Mouse (Mus musculus) neural tube, embryonic 11.5 days (tissue): ENCODE results near the gene Dhps. TPM values are rescaled to one million over a fixed set of nuclear protein-coding genes. Genes with fewer than 3 reads are reported as not detected.
"Not testable (repeated sequence)": the region's sequence is repeated elsewhere in the genome, so short reads cannot be mapped to it uniquely, and the experiment has no call there.

ENCODE experiments used
- ATAC-seq: fragments of 200-750 bp; cut with Nextera tagmentation; 2 replicates; pipeline ENCODE4 v1.8.0; 2017; ENCODE audit warnings: moderate number of reproducible peaks, mild to moderate bottlenecking, moderate TSS enrichment, moderate library complexity; ENCODE audit not compliant: insufficient read depth, low FRiP score, low TSS enrichment
- DNase-seq: peaks from one replicate; pipeline ENCODE4 v3.0.0-alpha.2; 2015; ENCODE audit warnings: low spot score
- H3K27ac ChIP-seq: fragments of 300-500 bp; sonication (generic); 2 replicates; pipeline ENCODE4 v1.5.1; 2014; ENCODE audit warnings: low read depth, mild to moderate bottlenecking, low read length
- H3K27me3 ChIP-seq: fragments of 300-500 bp; sonication (generic); 2 replicates; pipeline ENCODE4 v1.6.1; 2014; ENCODE audit warnings: mild to moderate bottlenecking, low read length, mixed read lengths; ENCODE audit not compliant: control insufficient read depth, insufficient read depth
- H3K36me3 ChIP-seq: fragments of 300-500 bp; sonication (generic); 2 replicates; pipeline ENCODE4 v1.6.1; 2014; ENCODE audit warnings: mild to moderate bottlenecking, low read length, moderate library complexity, mixed read lengths; ENCODE audit not compliant: control insufficient read depth, insufficient read depth
- H3K4me1 ChIP-seq: fragments of 300-500 bp; sonication (generic); 2 replicates; pipeline ENCODE4 v1.6.1; 2014; ENCODE audit warnings: low read length, mixed read lengths; ENCODE audit not compliant: control insufficient read depth, insufficient read depth
- H3K4me2 ChIP-seq: fragments of 300-500 bp; sonication (generic); 2 replicates; pipeline ENCODE4 v1.6.1; 2014; ENCODE audit warnings: low read depth, mild to moderate bottlenecking, moderate library complexity
- H3K4me3 ChIP-seq: fragments of 300-500 bp; sonication (generic); 2 replicates; pipeline ENCODE4 v1.5.1; 2014; ENCODE audit warnings: low read depth, low read length
- H3K9ac ChIP-seq: fragments of 300-500 bp; sonication (generic); 2 replicates; pipeline ENCODE4 v1.6.1; 2014; ENCODE audit warnings: mild to moderate bottlenecking, low read length
- H3K9me3 ChIP-seq: fragments of 300-500 bp; sonication (generic); 2 replicates; pipeline ENCODE4 v1.6.1; 2016; ENCODE audit warnings: low read length; ENCODE audit not compliant: control insufficient read depth
- WGBS: fragments of 180-500 bp; shearing (Covaris S2); extraction: QIAGEN DNeasy Blood & Tissue Kit; methylation state at CpG from one replicate; pipeline ENCODE4 v1.1.7; 2014; 5-methylcytosine and 5-hydroxymethylcytosine counted together
- microRNA-seq: library from miRNA; unstranded; fragments of <30 nt; microRNA quantifications from one replicate; pipeline ENCODE4, GENCODE M21; 2016
- polyA plus RNA-seq: library from polyadenylated mRNA; unstranded; fragments of >200 nt; fragmentation: Nextera tagmentation; extraction: Ambion mirVana; gene quantifications from 2 replicates; pipeline ENCODE4 v1.2.1, GENCODE M21; 2014

Gene Dhps
- polyA plus RNA-seq, 1 experiment from 2014 or later = 73.8 TPM

DNA sequence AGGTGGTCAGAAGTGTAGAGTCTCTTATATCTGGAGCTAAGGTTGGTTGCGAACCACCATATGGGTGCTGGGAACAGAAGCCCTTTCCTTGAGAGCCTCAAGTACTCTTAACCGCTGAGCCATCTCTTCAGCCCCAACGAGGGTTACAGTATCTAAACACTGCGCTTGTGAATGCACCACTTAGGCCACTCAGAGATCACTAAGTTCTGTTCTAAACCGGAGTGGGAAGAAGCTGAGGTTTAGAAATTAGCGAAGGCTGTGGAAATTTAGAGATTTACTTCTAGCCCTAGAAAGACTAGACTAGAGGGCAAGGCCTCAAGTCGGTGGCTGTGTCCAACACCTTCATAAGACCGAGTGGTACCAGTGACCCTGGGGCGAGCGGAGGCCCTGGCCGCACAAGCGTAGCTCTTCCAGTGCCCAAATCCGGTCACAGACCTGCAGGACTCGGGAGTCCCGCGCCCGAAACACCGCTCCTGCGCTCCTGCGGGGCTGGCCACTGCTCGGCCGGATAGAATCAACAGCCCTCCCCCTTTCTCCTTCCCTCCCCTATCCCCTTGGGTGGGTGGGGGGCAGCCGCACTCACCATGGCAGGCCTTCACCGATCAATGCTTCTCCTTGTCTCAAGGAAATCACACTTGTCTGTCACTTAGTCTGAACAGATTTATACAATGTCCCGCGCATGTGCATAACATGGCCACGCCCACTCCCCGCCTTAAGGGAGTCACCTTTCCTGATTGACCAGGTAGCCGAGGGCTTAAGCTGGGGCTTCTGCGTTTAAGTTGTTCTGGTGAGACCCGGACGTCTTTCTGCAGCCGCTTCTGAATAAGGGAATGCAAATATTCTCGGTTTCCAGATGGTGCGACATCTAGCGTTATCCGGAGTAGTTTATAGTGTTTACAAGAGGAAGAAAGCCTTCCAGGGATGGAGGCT is 47.8 kb downstream of the Dhps start:
- WGBS = 9% methylated on average over 36 of the region's 37 CpGs
- no peaks in the 10 kb centered on the region for H3K9me3 ChIP-seq
- no peaks in the 10 kb centered on the region for H3K36me3 ChIP-seq
- no peak overlapping the region for H3K27ac ChIP-seq
- H3K4me2 ChIP-seq = peak overlapping the region; percentile 73
- peak overlapping the region; percentile 47 for H3K4me3 ChIP-seq
- no peaks in the 10 kb centered on the region for H3K4me1 ChIP-seq
- H3K27me3 ChIP-seq = no peaks in the 10 kb centered on the region
- H3K9ac ChIP-seq = peak overlapping the region; percentile 64
- DNase-seq (peak; percentile 80), ATAC-seq (peak; percentile 55; the same call in 1 of the 2 replicates)

DNA sequence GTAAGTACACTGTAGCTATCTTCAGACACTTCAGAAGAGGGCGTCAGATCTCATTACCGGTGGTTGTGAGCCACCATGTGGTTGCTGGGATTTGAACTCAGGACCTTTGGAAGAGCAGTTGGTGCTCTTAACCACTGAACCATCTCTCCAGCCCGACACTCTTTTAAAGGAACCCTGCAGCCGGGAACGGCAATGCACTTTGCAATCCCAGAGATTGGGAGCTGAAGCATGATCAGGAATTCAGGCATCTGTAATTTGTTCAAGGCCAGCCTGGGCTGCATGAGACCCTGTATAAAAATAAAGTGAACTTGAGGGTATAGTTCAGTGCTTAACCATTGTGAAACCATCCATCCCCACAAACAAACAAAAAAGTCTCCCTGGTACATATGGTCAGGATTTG is 48.7 kb downstream of the Dhps start:
- ATAC-seq, H3K9ac ChIP-seq, H3K4me2 ChIP-seq, H3K4me1 ChIP-seq, H3K9me3 ChIP-seq, H3K36me3 ChIP-seq, DNase-seq, H3K4me3 ChIP-seq, H3K27me3 ChIP-seq, H3K27ac ChIP-seq: not testable (repeated sequence)
- WGBS = 75% methylated on average over 5 of the region's 5 CpGs

DNA sequence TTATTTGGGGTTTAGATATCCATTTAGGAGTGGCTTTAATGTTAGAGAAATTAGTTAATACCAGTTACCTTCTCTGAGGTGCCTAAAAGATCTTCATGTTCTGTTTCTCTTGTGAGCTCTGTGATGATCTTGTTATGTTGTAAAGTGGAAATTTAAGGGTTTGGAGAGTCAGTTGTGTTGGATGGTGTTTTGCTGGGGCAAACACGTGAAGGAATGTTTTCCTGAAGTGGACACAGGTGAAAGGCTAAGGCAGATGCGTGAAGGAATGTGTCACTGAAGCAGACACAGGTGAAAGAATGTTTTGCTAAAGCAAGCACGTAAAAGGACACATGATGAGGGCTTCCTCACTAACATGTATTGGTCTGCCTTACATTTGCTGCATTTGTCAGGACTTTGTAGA is 51.4 kb downstream of the Dhps start, which contains the start of gene Zfp791:
Zfp791 (minus strand) TSS at position 101 of the 400 bp plus-strand sequence.
- Histone ChIP-seq H3K9ac (no peak within 1 kb of the TSS), H3K4me3 (no peak within 1 kb of the TSS), H3K27me3 (no peaks in the 10 kb centered on the region), H3K36me3 (no peaks in the 10 kb centered on the region), H3K27ac (no peak within 1 kb of the TSS), H3K9me3 (no peaks in the 10 kb centered on the region), H3K4me2 (no peak within 1 kb of the TSS), H3K4me1 (no peaks in the 10 kb centered on the region)
- DNase-seq (no peak), ATAC-seq (no peak)
- 74% methylated on average over 3 of the region's 3 CpGs for WGBS

DNA sequence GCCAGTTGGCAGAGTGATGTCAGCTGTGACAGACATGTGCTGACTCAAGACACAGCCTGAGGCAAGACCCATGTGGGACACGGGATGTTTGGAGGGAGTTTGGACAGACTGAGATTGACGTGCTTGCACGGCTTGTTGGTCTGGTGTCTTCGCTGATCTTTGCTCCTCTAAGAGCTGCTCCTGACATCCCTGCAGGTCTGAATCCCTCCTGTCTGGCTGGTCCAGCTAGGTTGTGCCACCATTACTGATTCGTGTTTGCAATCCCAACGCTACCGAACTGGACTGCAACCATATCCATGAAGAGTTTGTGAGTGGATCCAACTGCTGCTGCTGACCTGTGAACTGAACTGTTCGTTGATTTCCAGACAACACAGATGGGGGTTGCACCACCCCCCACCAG is 52.1 kb downstream of the Dhps start:
- no peak for ATAC-seq
- no peak overlapping the region for H3K4me2 ChIP-seq
- H3K4me1 ChIP-seq = no peaks in the 10 kb centered on the region
- DNase-seq = no peak
- H3K27ac ChIP-seq = no peak overlapping the region
- H3K36me3 ChIP-seq = no peaks in the 10 kb centered on the region
- 91% methylated on average over 8 of the region's 8 CpGs for WGBS
- H3K9ac ChIP-seq = no peak overlapping the region
- no peak overlapping the region for H3K4me3 ChIP-seq
- no peaks in the 10 kb centered on the region for H3K27me3 ChIP-seq
- no peaks in the 10 kb centered on the region for H3K9me3 ChIP-seq

Small RNA genes within 50 kb of the gene (microRNA-seq; reads per million reads assigned to microRNA genes)
- gene Gm23388 = 3.1 reads per million, percentile 6 among the genes with 10 or more reads in this experiment
- not detected for gene Mir7070

Other genes with a start within 250 kb of the Dhps start
- 4.7 and 7.3 TPM in 2 replicates for gene Dand5, start 248.9 kb upstream of the Dhps start, polyA plus RNA-seq
- 38.6 and 38.7 TPM in 2 replicates for gene Gadd45gip1, start 240.2 kb upstream of the Dhps start, polyA plus RNA-seq
- gene Rad23a, start 231.1 kb upstream of the Dhps start, polyA plus RNA-seq = 101 TPM in 2 replicates
- gene Calr, start 224.8 kb upstream of the Dhps start, polyA plus RNA-seq = 870 and 925 TPM in 2 replicates
- 95.7 and 104 TPM in 2 replicates for gene Farsa, start 214.8 kb upstream of the Dhps start, polyA plus RNA-seq
- 50.5 and 56.9 TPM in 2 replicates for gene Syce2, start 199.6 kb upstream of the Dhps start, polyA plus RNA-seq
- 31.5 and 33.7 TPM in 2 replicates for gene Gcdh, start 177.8 kb upstream of the Dhps start, polyA plus RNA-seq
- 11.8 and 12.9 TPM in 2 replicates for gene Klf1, start 169.8 kb upstream of the Dhps start, polyA plus RNA-seq
- 4.0 and 4.9 TPM in 2 replicates for gene Dnase2a, start 163.2 kb upstream of the Dhps start, polyA plus RNA-seq
- gene Mast1, start 134.4 kb upstream of the Dhps start, polyA plus RNA-seq = 13.8 and 14.6 TPM in 2 replicates
- gene Rtbdn, start 124.8 kb upstream of the Dhps start, polyA plus RNA-seq = 0.25 TPM in 1 of 2 replicates, not detected in the other
- not detected in 2 replicates for gene Gm49661, start 102.3 kb upstream of the Dhps start, polyA plus RNA-seq
- gene Prdx2, start 102.2 kb upstream of the Dhps start, polyA plus RNA-seq = 1,335 and 1,358 TPM in 2 replicates
- 92.9 and 116 TPM in 2 replicates for gene Rnaseh2a, start 102.0 kb upstream of the Dhps start, polyA plus RNA-seq
- 6.2 and 6.9 TPM in 2 replicates for gene Junb, start 93.0 kb upstream of the Dhps start, polyA plus RNA-seq
- 10.5 and 12.9 TPM in 2 replicates for gene Hook2, start 81.2 kb upstream of the Dhps start, polyA plus RNA-seq
- gene Best2, start 57.2 kb upstream of the Dhps start, polyA plus RNA-seq = not detected in 2 replicates
- 129 and 130 TPM in 2 replicates for gene Asna1, start 46.5 kb upstream of the Dhps start, polyA plus RNA-seq
- gene Trir, start 44.9 kb upstream of the Dhps start, polyA plus RNA-seq = 158 and 170 TPM in 2 replicates
- gene Tnpo2, start 34.8 kb upstream of the Dhps start, polyA plus RNA-seq = 16.3 and 19.7 TPM in 2 replicates
- gene Fbxw9, start 11.7 kb upstream of the Dhps start, polyA plus RNA-seq = 25.0 and 25.8 TPM in 2 replicates
- gene Gm5741, start 3.8 kb upstream of the Dhps start, polyA plus RNA-seq = not detected in 2 replicates
- gene Wdr83os, start 9.0 kb downstream of the Dhps start, polyA plus RNA-seq = 117 and 119 TPM in 2 replicates
- 52.6 and 60.6 TPM in 2 replicates for gene Wdr83, start 9.5 kb downstream of the Dhps start, polyA plus RNA-seq
- gene Man2b1, start 11.5 kb downstream of the Dhps start, polyA plus RNA-seq = 14.4 and 17.4 TPM in 2 replicates
- 1.2 and 1.7 TPM in 2 replicates for gene Zfp791, start 51.3 kb downstream of the Dhps start, polyA plus RNA-seq
- gene Cks1brt, start 80.2 kb downstream of the Dhps start, polyA plus RNA-seq = not detected in 2 replicates
- not detected in 2 replicates for gene Olfr371, start 154.2 kb downstream of the Dhps start, polyA plus RNA-seq
- 125 and 130 TPM in 2 replicates for gene Orc6, start 227.9 kb downstream of the Dhps start, polyA plus RNA-seq
- gene Vps35, start 228.0 kb downstream of the Dhps start, polyA plus RNA-seq = 176 and 184 TPM in 2 replicates